8 mouse cellular contexts compared by ENCODE assay signal in genomic region chr5:32302991-32303921, GRCm38 (mm10).
A peak's percentile ranks its signal among the peaks of the same experiment; 100 is the strongest.
DNase-seq lines count a peak whose midpoint lies in the region; ATAC-seq and TF ChIP-seq lines count a peak whose summit lies in the region.

No protein-coding gene starts in this region.

- H3K27me3 ChIP-seq in spleen, adult 2 months (ENCODE audit: control insufficient read depth, insufficient read depth, low read length), result no peaks in the 10 kb centered on the region
- no peaks in the 10 kb centered on the region for H3K27me3 ChIP-seq in embryonic facial prominence, embryonic 14.5 days (replicated peaks; ENCODE audit: control insufficient read depth, insufficient read depth, low read length)
- H3K27me3 ChIP-seq in liver, embryonic 16.5 days (ENCODE audit: control insufficient read depth, insufficient read depth, low read depth, low read length), result no peaks in the 10 kb centered on the region
- H3K27me3 ChIP-seq in neural tube, embryonic 15.5 days (replicated peaks), result no peaks in the 10 kb centered on the region

- no peaks in the 10 kb centered on the region for H3K36me3 ChIP-seq in spleen, adult 2 months (ENCODE audit: control insufficient read depth, insufficient read depth, low read length)
- no peaks in the 10 kb centered on the region for H3K36me3 ChIP-seq in embryonic facial prominence, embryonic 14.5 days (ENCODE audit: control insufficient read depth, insufficient read depth, low read length)
- H3K36me3 ChIP-seq in liver, embryonic 16.5 days (ENCODE audit: control insufficient read depth, insufficient read depth), result no peaks in the 10 kb centered on the region
- H3K36me3 ChIP-seq in neural tube, embryonic 15.5 days, result no peaks in the 10 kb centered on the region

- peak overlapping the region; percentile 53 for H3K9ac ChIP-seq in embryonic facial prominence, embryonic 14.5 days (ENCODE audit: low read depth, low read length)
- H3K9ac ChIP-seq in liver, embryonic 16.5 days (ENCODE audit: low read depth, low read length), result no peak overlapping the region
- H3K9ac ChIP-seq in neural tube, embryonic 15.5 days (replicated peaks), result no peak overlapping the region

- H3K4me3 ChIP-seq in spleen, adult 2 months (ENCODE audit: extremely low read depth, insufficient read depth, insufficient read length), result no peak overlapping the region
- H3K4me3 ChIP-seq in embryonic facial prominence, embryonic 14.5 days (ENCODE audit: low read depth, low read length), result peak overlapping the region; percentile 24
- H3K4me3 ChIP-seq in liver, embryonic 16.5 days (ENCODE audit: low read depth, low read length), result no peak overlapping the region
- H3K4me3 ChIP-seq in neural tube, embryonic 15.5 days (replicated peaks), result peak overlapping the region; percentile 24

- H3K27ac ChIP-seq in spleen, adult 2 months (ENCODE audit: insufficient read depth, low read length), result no peak overlapping the region
- no peak overlapping the region for H3K27ac ChIP-seq in embryonic facial prominence, embryonic 14.5 days (replicated peaks; ENCODE audit: low read depth, low read length)
- H3K27ac ChIP-seq in liver, embryonic 16.5 days (ENCODE audit: low read length), result no peak overlapping the region
- H3K27ac ChIP-seq in neural tube, embryonic 15.5 days (replicated peaks), result no peak overlapping the region

- DNase-seq in spleen, adult 2 months (ENCODE audit: low read depth in 1 of 2, low spot score in 2 of 2), result peak in 1 of 2 experiments; percentile 14
- DNase-seq in spleen, adult 12 weeks (ENCODE audit: low spot score), result no peak
- peak; percentile 89 for DNase-seq in embryonic facial prominence, embryonic 14.5 days (ENCODE audit: low spot score)
- DNase-seq in heart, postnatal 10 days, result peak; percentile 68 to 72
- peak; percentile 78 to 84 for DNase-seq in kidney, postnatal 4 days
- DNase-seq in thymus, postnatal 25 days, result peak; percentile 49

- ATAC-seq in embryonic facial prominence, embryonic 14.5 days (ENCODE audit: low read depth), result peak; percentile 94
- ATAC-seq in liver, embryonic 16.5 days (ENCODE audit: low read depth), result no peak
- ATAC-seq in neural tube, embryonic 15.5 days (ENCODE audit: low FRiP score), result peak; percentile 85; the same call in 1 of the 2 replicates

- H3K4me2 ChIP-seq in embryonic facial prominence, embryonic 14.5 days (ENCODE audit: low read depth, low read length), result peak overlapping the region; percentile 54
- peak overlapping the region; percentile 30 for H3K4me2 ChIP-seq in liver, embryonic 16.5 days (ENCODE audit: low read depth, low read length)
- peak overlapping the region; percentile 60 for H3K4me2 ChIP-seq in neural tube, embryonic 15.5 days

- TF ChIP-seq CTCF in spleen, adult 2 months (IDR thresholded peaks at IDR 0.05; ENCODE audit: extremely low read depth, insufficient read depth, insufficient read length, insufficient replicate concordance), result peak; percentile 12; the same call in 1 of the 2 replicates

- 16% methylated on average over 23 of the region's 23 CpGs for WGBS in spleen, adult 2 months
- 8% methylated on average over 22 of the region's 23 CpGs for WGBS in embryonic facial prominence, embryonic 14.5 days
- WGBS in liver, embryonic 16.5 days (ENCODE audit: insufficient replicate concordance), result 11% methylated on average over 23 of the region's 23 CpGs
- 10% methylated on average over 23 of the region's 23 CpGs for WGBS in neural tube, embryonic 15.5 days

- no peaks in the 10 kb centered on the region for H3K4me1 ChIP-seq in spleen, adult 2 months (ENCODE audit: control insufficient read depth, insufficient read depth, insufficient read length)
- peaks cover 7% of the 10 kb centered on the region; the same call in 1 of the 2 replicates for H3K4me1 ChIP-seq in embryonic facial prominence, embryonic 14.5 days (ENCODE audit: control insufficient read depth, insufficient read depth, low read length)
- H3K4me1 ChIP-seq in liver, embryonic 16.5 days (ENCODE audit: control insufficient read depth, low read depth, low read length), result no peaks in the 10 kb centered on the region; the same call in 1 of the 2 replicates
- H3K4me1 ChIP-seq in neural tube, embryonic 15.5 days, result peaks cover 11% of the 10 kb centered on the region

- no peaks in the 10 kb centered on the region for H3K9me3 ChIP-seq in embryonic facial prominence, embryonic 14.5 days (ENCODE audit: control insufficient read depth, low read length)
- no peaks in the 10 kb centered on the region for H3K9me3 ChIP-seq in liver, embryonic 16.5 days (replicated peaks; ENCODE audit: control insufficient read depth, low read length)
- no peaks in the 10 kb centered on the region for H3K9me3 ChIP-seq in neural tube, embryonic 15.5 days (replicated peaks)

- intact Hi-C loops in heart, postnatal 10 days (cut with DNase I), result loop anchor here (2.0 to 5.0 kb wide), 2 partner anchors 96 to 740 kb away; no protein-coding TSS in a partner anchor

- TF ChIP-seq POLR2A in spleen, adult 2 months (IDR thresholded peaks at IDR 0.05; ENCODE audit: low read depth, low read length), result no peak

Comparison
In these comparisons a context has a peak if more than half of its experiments do, and no peak if none do; other contexts are left out.
1. H3K4me3 ChIP-seq: peak in embryonic facial prominence, embryonic 14.5 days (single experiment) and neural tube, embryonic 15.5 days (single experiment); none in spleen, adult 2 months (single experiment) and liver, embryonic 16.5 days (single experiment).
2. Peak in every context shown above with its lines, with median percentiles within 50 percentile points of each other: H3K4me2 ChIP-seq.